Mouse (Mus musculus) olfactory bulb, adult 2 months (tissue): Measurements from ENCODE around the gene Rnaset2b.
"Not testable (repeated sequence)": the region's sequence is repeated elsewhere in the genome, so short reads cannot be mapped to it uniquely, and the experiment has no call there.

Experiments
- CTCF ChIP-seq: fragments of 200-500 bp; IDR thresholded peaks from 2 replicates; pipeline ENCODE4 v1.5.1; 2012; ENCODE audit warnings: low read depth, mild to moderate bottlenecking, low read length, moderate library complexity; ENCODE audit not compliant: insufficient read depth
- POLR2A ChIP-seq: fragments of 200-500 bp; IDR thresholded peaks from 2 replicates; pipeline ENCODE4 v1.6.1; 2012; ENCODE audit warnings: mild to moderate bottlenecking, low read depth, low read length, moderate library complexity; ENCODE audit not compliant: insufficient read depth

GRCm38 (mm10) chr17:6960349-6960748 lies 10.1 kb upstream of the Rnaset2b start:
- not testable (repeated sequence) for TF ChIP-seq POLR2A, CTCF
